Mouse (Mus musculus) midbrain, embryonic 14.5 days (tissue): Measurements from ENCODE around the gene Bud23. TPM values are rescaled to one million over a fixed set of nuclear protein-coding genes. Genes with fewer than 3 reads are reported as not detected.

ENCODE experiments used
- ATAC-seq: fragments of 200-750 bp; cut with Nextera tagmentation; 2 replicates; pipeline ENCODE4 v1.8.0; 2017; ENCODE audit warnings: moderate number of reproducible peaks, moderate library complexity; ENCODE audit not compliant: low FRiP score, low TSS enrichment
- DNase-seq: peaks from one replicate; pipeline ENCODE4 v3.0.0-alpha.2; 2015
- H3K27ac ChIP-seq: fragments of 300-500 bp; sonication (generic); replicated peaks from 2 replicates; pipeline ENCODE4 v1.5.1; 2014; ENCODE audit warnings: mild to moderate bottlenecking, low read depth, low read length, moderate library complexity
- H3K27me3 ChIP-seq: fragments of 300-500 bp; sonication (generic); 2 replicates; pipeline ENCODE4 v1.6.1; 2014; ENCODE audit warnings: low read length, control low read depth, mixed read lengths; ENCODE audit not compliant: control insufficient read depth, insufficient read depth
- H3K36me3 ChIP-seq: fragments of 300-500 bp; sonication (generic); 2 replicates; pipeline ENCODE4 v1.6.1; 2014; ENCODE audit warnings: low read length, control low read depth; ENCODE audit not compliant: control insufficient read depth, insufficient read depth
- H3K4me1 ChIP-seq: fragments of 300-500 bp; sonication (generic); 2 replicates; pipeline ENCODE4 v1.6.1; 2014; ENCODE audit warnings: mild to moderate bottlenecking, antibody characterized with exemption, low read length, control low read depth; ENCODE audit not compliant: control insufficient read depth, insufficient read depth
- H3K4me2 ChIP-seq: fragments of 300-500 bp; sonication (generic); 2 replicates; pipeline ENCODE4 v1.6.1; 2014; ENCODE audit warnings: mild to moderate bottlenecking, low read length, moderate library complexity
- H3K4me3 ChIP-seq: fragments of 300-500 bp; sonication (generic); replicated peaks from 2 replicates; pipeline ENCODE4 v1.5.1; 2014; ENCODE audit warnings: low read depth, low read length
- H3K9ac ChIP-seq: fragments of 300-500 bp; sonication (generic); replicated peaks from 2 replicates; pipeline ENCODE4 v1.6.1; 2014; ENCODE audit warnings: mild to moderate bottlenecking, low read length, moderate library complexity
- H3K9me3 ChIP-seq: fragments of 300-500 bp; sonication (generic); 2 replicates; pipeline ENCODE4 v1.6.1; 2016; ENCODE audit warnings: low read length, control low read depth, mixed read lengths; ENCODE audit not compliant: control insufficient read depth
- WGBS: fragments of 180-500 bp; shearing (Covaris S2); extraction: QIAGEN DNeasy Blood & Tissue Kit; methylation state at CpG from one replicate; pipeline ENCODE4 v1.1.7; 2014; 5-methylcytosine and 5-hydroxymethylcytosine counted together
- polyA plus RNA-seq: library from polyadenylated mRNA; unstranded; fragments of >200 nt; fragmentation: Nextera tagmentation; extraction: Ambion mirVana; gene quantifications from 2 replicates; pipeline ENCODE4 v1.2.1, GENCODE M21; 2014

Bud23 gene
- polyA plus RNA-seq, 1 experiment from 2014 or later: 63.8 TPM

GRCm38 (mm10) chr5:135076368-135076767 is 11.6 kb upstream of the Bud23 start:
- H3K4me3 ChIP-seq: peak overlapping the region; percentile 97
- DNase-seq (no peak), ATAC-seq (no peak)
- no peaks in the 10 kb centered on the region for H3K27me3 ChIP-seq
- peaks cover 8% of the 10 kb centered on the region; the same call in 1 of the 2 replicates for H3K4me1 ChIP-seq
- no peaks in the 10 kb centered on the region for H3K9me3 ChIP-seq
- H3K9ac ChIP-seq: peak overlapping the region; percentile 100
- H3K4me2 ChIP-seq: peak overlapping the region; percentile 78
- H3K27ac ChIP-seq: no peak overlapping the region; the same call in 1 of the 2 replicates
- H3K36me3 ChIP-seq: peaks cover 44% of the 10 kb centered on the region
- WGBS: 92% methylated on average over 14 of the region's 14 CpGs

GRCm38 (mm10) chr5:135075655-135076054 is 10.9 kb upstream of the Bud23 start:
- no peak for DNase-seq
- no peaks in the 10 kb centered on the region for H3K9me3 ChIP-seq

GRCm38 (mm10) chr5:135073349-135074150 is 8.8 kb upstream of the Bud23 start:
- H3K27ac ChIP-seq: no peak overlapping the region
- no peak overlapping the region for H3K9ac ChIP-seq
- ATAC-seq: no peak
- peaks cover 44% of the 10 kb centered on the region for H3K36me3 ChIP-seq
- DNase-seq: no peak
- no peaks in the 10 kb centered on the region for H3K9me3 ChIP-seq
- H3K4me2 ChIP-seq: no peak overlapping the region
- 19% methylated on average over 25 of the region's 26 CpGs for WGBS
- H3K4me3 ChIP-seq: no peak overlapping the region
- peaks cover 8% of the 10 kb centered on the region; the same call in 1 of the 2 replicates for H3K4me1 ChIP-seq
- H3K27me3 ChIP-seq: no peaks in the 10 kb centered on the region

More at GRCm38 (mm10) chr5:135075655-135076054, 10.9 kb upstream of the Bud23 start:
- Histone ChIP-seq H3K9ac (no peak overlapping the region), H3K4me2 (no peak overlapping the region), H3K27me3 (no peaks in the 10 kb centered on the region), H3K27ac (no peak overlapping the region), H3K4me3 (0 out of 2 replicates have a peak overlapping the region, but pooled peaks have one; percentile 97), H3K36me3 (peaks cover 44% of the 10 kb centered on the region), H3K4me1 (peaks cover 8% of the 10 kb centered on the region; the same call in 1 of the 2 replicates)
- no peak for ATAC-seq
- 69% methylated on average over 4 of the region's 4 CpGs for WGBS

- Histone ChIP-seq H3K27ac (no peak overlapping the region), H3K27me3 (no peaks in the 10 kb centered on the region), H3K9ac (no peak overlapping the region), H3K36me3 (peaks cover 45% of the 10 kb centered on the region), H3K4me3 (no peak overlapping the region), H3K4me2 (no peak overlapping the region), H3K9me3 (no peaks in the 10 kb centered on the region), H3K4me1 (peaks cover 8% of the 10 kb centered on the region; the same call in 1 of the 2 replicates)
- WGBS: 68% methylated on average over 6 of the region's 6 CpGs
- DNase-seq: no peak
- no peak for ATAC-seq
These were observed 8.0 kb upstream of the Bud23 start for GRCm38 (mm10) chr5:135072720-135073119.

GRCm38 (mm10) chr5:135072061-135072460 is 7.3 kb upstream of the Bud23 start:
- no peaks in the 10 kb centered on the region for H3K27me3 ChIP-seq
- no peak overlapping the region for H3K4me2 ChIP-seq
- peaks cover 51% of the 10 kb centered on the region for H3K36me3 ChIP-seq
- DNase-seq (no peak), ATAC-seq (no peak)
- no peak overlapping the region for H3K4me3 ChIP-seq
- H3K9me3 ChIP-seq: no peaks in the 10 kb centered on the region
- 94% methylated on average over 2 of the region's 2 CpGs for WGBS
- H3K9ac ChIP-seq: no peak overlapping the region
- H3K4me1 ChIP-seq: peaks cover 8% of the 10 kb centered on the region; the same call in 1 of the 2 replicates
- no peak overlapping the region for H3K27ac ChIP-seq

GRCm38 (mm10) chr5:135070448-135070847 is 5.7 kb upstream of the Bud23 start:
- no peak overlapping the region for H3K9ac ChIP-seq
- WGBS: 83% methylated on average over 3 of the region's 3 CpGs
- no peak overlapping the region for H3K4me2 ChIP-seq
- H3K27me3 ChIP-seq: no peaks in the 10 kb centered on the region
- H3K9me3 ChIP-seq: no peaks in the 10 kb centered on the region
- peaks cover 2% of the 10 kb centered on the region for H3K4me1 ChIP-seq
- H3K4me3 ChIP-seq: no peak overlapping the region
- no peak overlapping the region for H3K27ac ChIP-seq
- ATAC-seq: no peak
- peaks cover 46% of the 10 kb centered on the region for H3K36me3 ChIP-seq
- DNase-seq: no peak

- H3K36me3 ChIP-seq: peaks cover 12% of the 10 kb centered on the region; the same call in 1 of the 2 replicates
- H3K27ac ChIP-seq: no peak overlapping the region
- H3K4me2 ChIP-seq: no peak overlapping the region
- H3K4me1 ChIP-seq: peaks cover 13% of the 10 kb centered on the region
- ATAC-seq: no peak
- 91% methylated on average over 3 of the region's 3 CpGs for WGBS
- H3K9ac ChIP-seq: no peak overlapping the region
- no peak overlapping the region for H3K4me3 ChIP-seq
- H3K27me3 ChIP-seq: no peaks in the 10 kb centered on the region
- DNase-seq: no peak
- no peaks in the 10 kb centered on the region for H3K9me3 ChIP-seq
These were observed 1.2 kb upstream of the Bud23 start for GRCm38 (mm10) chr5:135066008-135066407.

- peak overlapping the region; percentile 90 for H3K4me2 ChIP-seq
- H3K27ac ChIP-seq: peak overlapping the region; percentile 74
- peak; percentile 49 for ATAC-seq
- H3K4me1 ChIP-seq: peaks cover 13% of the 10 kb centered on the region
- DNase-seq: no peak
- WGBS: under 1% methylated on average over 40 of the region's 40 CpGs
- H3K36me3 ChIP-seq: peaks cover 29% of the 10 kb centered on the region
- H3K4me3 ChIP-seq: peak overlapping the region; percentile 88
- no peaks in the 10 kb centered on the region for H3K27me3 ChIP-seq
- H3K9me3 ChIP-seq: no peaks in the 10 kb centered on the region
- H3K9ac ChIP-seq: peak overlapping the region; percentile 81
These were observed 385 bp downstream of the Bud23 start for GRCm38 (mm10) chr5:135064382-135064766.
